Mouse (Mus musculus) c-Kit-positive CD71-positive TER-119-negative erythroid progenitor cells, embryonic 14.5 days (primary cell): ENCODE measurements around the gene Xylt1.

Source experiments
- DNase-seq: peaks from one replicate; pipeline ENCODE4 v3.0.0-alpha.2; 2013; ENCODE audit warnings: low read depth

Gene Xylt1

GRCm38 (mm10) chr7:117395511-117395910 is 14.7 kb downstream of the Xylt1 start:
- no peak for DNase-seq

- no peak for DNase-seq
Measured at GRCm38 (mm10) chr7:117397877-117398276, 17.1 kb downstream of the Xylt1 start.

GRCm38 (mm10) chr7:117399971-117400370 is 19.2 kb downstream of the Xylt1 start:
- DNase-seq = no peak

GRCm38 (mm10) chr7:117401581-117401980 is 20.8 kb downstream of the Xylt1 start:
- no peak for DNase-seq

GRCm38 (mm10) chr7:117406336-117406735 is 25.6 kb downstream of the Xylt1 start:
- no peak for DNase-seq

- no peak for DNase-seq
Measured at GRCm38 (mm10) chr7:117409268-117409988, 28.6 kb downstream of the Xylt1 start.

- DNase-seq = no peak
Measured at GRCm38 (mm10) chr7:117411874-117412273, 31.1 kb downstream of the Xylt1 start.

- DNase-seq = no peak
Measured at GRCm38 (mm10) chr7:117412405-117412804, 31.6 kb downstream of the Xylt1 start.

GRCm38 (mm10) chr7:117414341-117415008 is 33.7 kb downstream of the Xylt1 start:
- no peak for DNase-seq

GRCm38 (mm10) chr7:117415009-117415363 is 34.2 kb downstream of the Xylt1 start:
- no peak for DNase-seq

- no peak for DNase-seq
Measured at GRCm38 (mm10) chr7:117419041-117419440, 38.3 kb downstream of the Xylt1 start.

- DNase-seq = no peak
Measured at GRCm38 (mm10) chr7:117419846-117420245, 39.1 kb downstream of the Xylt1 start.

- DNase-seq = no peak
Measured at GRCm38 (mm10) chr7:117420301-117420700, 39.5 kb downstream of the Xylt1 start.

GRCm38 (mm10) chr7:117420836-117421566 is 40.2 kb downstream of the Xylt1 start:
- DNase-seq = no peak

GRCm38 (mm10) chr7:117424841-117425240 is 44.1 kb downstream of the Xylt1 start:
- DNase-seq = no peak

GRCm38 (mm10) chr7:117426366-117426765 is 45.6 kb downstream of the Xylt1 start:
- no peak for DNase-seq

GRCm38 (mm10) chr7:117428690-117429224 is 48.0 kb downstream of the Xylt1 start:
- no peak for DNase-seq

- no peak for DNase-seq
Measured at GRCm38 (mm10) chr7:117429483-117429882, 48.7 kb downstream of the Xylt1 start.

- DNase-seq = no peak
Measured at GRCm38 (mm10) chr7:117429895-117430294, 49.1 kb downstream of the Xylt1 start.

GRCm38 (mm10) chr7:117430361-117430935 is 49.7 kb downstream of the Xylt1 start:
- DNase-seq = no peak

- no peak for DNase-seq
Measured at GRCm38 (mm10) chr7:117433641-117434040, 52.9 kb downstream of the Xylt1 start.

- no peak for DNase-seq
Measured at GRCm38 (mm10) chr7:117435091-117435490, 54.3 kb downstream of the Xylt1 start.
